In the genomic region with DNA sequence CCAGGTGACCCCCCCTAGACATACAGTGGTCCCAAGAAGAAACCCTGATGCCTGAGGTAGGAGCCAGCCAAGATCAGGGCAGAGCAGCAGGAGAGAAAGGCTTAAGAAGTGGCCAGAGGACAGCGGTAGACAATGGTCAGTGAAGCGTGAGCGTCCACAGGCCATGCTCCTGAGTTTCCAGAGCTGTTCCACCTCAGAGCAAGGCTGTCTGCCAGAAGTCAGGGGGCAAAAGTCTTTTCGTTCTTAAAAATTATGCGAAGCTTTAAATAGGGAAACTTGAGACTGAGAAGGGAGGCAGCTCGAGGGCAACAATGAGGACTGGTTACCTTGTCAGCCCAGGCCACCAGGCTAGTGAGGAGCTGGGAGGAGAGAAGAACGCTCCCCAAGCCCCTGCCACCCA, we compare ENCODE assay signal across 16 mouse cellular contexts. TPM values are rescaled to one million over a fixed set of nuclear protein-coding genes. Genes with fewer than 3 reads are reported as not detected.
"Had no signal": no experiment of that assay in that cellular context is flagged by ENCODE, and none has a peak within 500 bp of the region (broad histone marks: within the 10 kb centered on the region; RNA-seq: fewer than 3 reads in every experiment).

No protein-coding gene starts in this region.

- DNase-seq: lung, adult 2 months; lung, postnatal 36 days; right cerebral cortex, adult 18-20 months; right cerebral cortex, postnatal 25 days; thymus, adult 2 months; thymus, postnatal 25 days had no signal

- H3K4me3 ChIP-seq: intestine, embryonic 15.5 days; limb, embryonic 10.5 days; liver, embryonic 15.5 days; midbrain, embryonic 13.5 days; neural tube, embryonic 15.5 days had no signal

- H3K27ac ChIP-seq: intestine, embryonic 15.5 days; limb, embryonic 10.5 days; liver, embryonic 15.5 days; midbrain, embryonic 13.5 days; neural tube, embryonic 15.5 days had no signal

- H3K27me3 ChIP-seq: intestine, embryonic 15.5 days; midbrain, embryonic 13.5 days; neural tube, embryonic 15.5 days had no signal

RNA-seq across cellular contexts. Expression of a gene that starts 10.9 kb away (rescaled TPM):
- total RNA-seq: megakaryocyte progenitor cell, adult 5-6 weeks had no signal

RNA-seq across cellular contexts. Expression of a gene that starts 54.7 kb away (rescaled TPM):
- total RNA-seq: layer of hippocampus, adult 8-10 months; layer of hippocampus, postnatal 14 days; left cerebral cortex, postnatal 14 days had no signal
- polyA plus RNA-seq: limb, embryonic 10.5 days; midbrain, embryonic 13.5 days; neural tube, embryonic 11.5 days had no signal
